Mouse (Mus musculus) spleen, postnatal 14 days (tissue): ENCODE data around the gene 0610010F05Rik.

Experiments used
- DNase-seq, 2 experiments: peaks; one replicate each; pipeline ENCODE4 v3.0.0; 2021 to 2022; ENCODE audit warnings: low spot score in 2 of 2

0610010F05Rik gene

DNA sequence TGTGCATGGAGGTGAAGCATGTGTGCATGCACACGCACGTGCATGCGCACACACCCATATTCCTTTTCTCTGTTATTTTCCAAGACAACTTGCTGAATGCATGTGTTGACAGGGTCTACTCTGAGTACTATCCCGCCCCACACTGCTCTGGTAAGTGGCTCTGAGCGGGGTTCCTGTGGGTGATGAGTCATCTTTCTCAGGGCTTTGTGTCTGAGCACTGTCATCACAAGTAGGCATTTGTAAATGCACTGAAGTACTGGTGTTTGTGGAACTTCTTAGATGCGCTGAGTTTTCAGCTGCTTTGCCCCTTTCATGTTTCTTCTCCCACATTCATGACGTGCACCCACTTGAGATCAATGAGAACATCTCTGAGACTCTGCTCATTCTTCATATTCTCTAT, 63.3 kb downstream of the 0610010F05Rik start:
- no peak for DNase-seq

DNA sequence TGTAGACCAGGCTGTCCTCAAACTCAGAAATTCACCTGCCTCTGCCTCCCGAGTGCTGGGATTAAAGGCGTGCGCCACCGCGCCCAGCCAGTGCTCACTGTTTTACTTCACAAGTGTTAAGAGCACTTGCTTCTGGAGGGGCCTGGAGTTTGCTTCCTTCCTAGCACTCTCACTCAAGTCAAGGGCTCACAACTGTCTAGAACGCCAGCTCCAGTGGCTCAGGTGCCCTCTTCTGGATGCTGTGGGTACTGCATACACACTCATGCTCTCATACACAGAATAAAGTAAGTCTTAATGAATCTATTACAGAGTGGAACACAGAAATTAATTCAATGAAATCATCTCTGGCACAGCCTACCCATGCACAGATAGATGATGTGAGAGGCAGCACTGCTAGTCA, 67.7 kb downstream of the 0610010F05Rik start:
- peak; percentile 38 to 67 for DNase-seq

- DNase-seq = no peak
Measured at GRCm38 (mm10) chr11:23557039-23557630, 76.3 kb downstream of the 0610010F05Rik start.

GRCm38 (mm10) chr11:23537446-23537845, 96.0 kb downstream of the 0610010F05Rik start:
- DNase-seq = no peak

DNA sequence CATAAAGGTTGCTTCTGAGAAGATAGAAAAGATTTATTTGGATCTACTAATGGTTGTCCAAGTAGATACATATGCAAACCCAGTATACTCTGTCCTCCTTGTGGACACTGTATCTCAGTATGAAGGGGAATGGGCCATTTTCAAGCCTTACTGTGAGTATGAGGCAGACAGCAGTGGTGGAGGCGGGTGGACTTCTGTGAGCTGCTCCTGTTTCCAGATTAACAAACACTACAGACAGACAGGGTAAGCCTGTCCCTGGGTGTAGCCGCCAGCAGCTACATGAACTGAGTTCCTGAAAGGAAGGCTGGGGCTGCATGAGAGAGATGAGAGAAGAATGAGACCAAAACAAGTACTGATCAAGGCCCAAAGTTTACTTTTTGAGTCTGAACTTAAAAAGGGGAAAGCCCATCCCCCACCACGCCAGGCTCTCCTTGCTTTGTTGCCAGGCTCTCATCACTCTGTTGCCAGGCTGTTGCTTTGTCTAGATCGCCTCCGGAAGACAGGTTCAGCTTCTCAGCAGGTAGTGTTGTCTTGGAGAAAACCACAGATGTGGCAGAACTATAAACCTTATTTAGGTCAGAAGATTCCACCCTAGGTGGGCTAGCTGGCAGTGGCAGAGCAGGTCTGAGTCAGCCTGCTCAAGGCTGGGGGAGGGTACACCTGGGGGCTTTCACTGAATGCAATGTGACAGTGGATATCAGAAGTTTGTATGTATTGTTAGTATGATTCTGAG, 112.8 kb downstream of the 0610010F05Rik start, which contains the start of gene 1700093K21Rik:
1700093K21Rik (minus strand) TSS at position 683 of the 733 bp plus-strand sequence.
- no peak for DNase-seq

DNA sequence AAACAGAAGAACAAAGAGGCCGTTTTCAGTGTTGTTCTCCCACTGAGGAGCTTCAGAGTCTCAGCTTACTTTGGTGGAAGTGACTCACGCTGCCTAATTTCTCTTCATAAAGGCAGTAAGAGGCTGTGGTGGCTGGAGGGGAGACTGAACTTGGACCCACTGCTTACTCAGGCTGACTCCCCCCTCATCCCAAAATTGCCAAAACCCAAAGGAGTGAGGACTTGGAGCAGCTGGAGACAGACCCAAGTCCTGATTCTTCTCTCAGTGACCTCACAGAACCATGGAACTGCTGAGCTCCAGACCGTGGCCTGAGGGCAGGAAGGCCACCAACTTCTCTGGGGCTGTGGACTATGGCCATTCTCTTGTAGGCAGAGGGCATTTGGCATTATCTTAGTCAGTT, 114.5 kb downstream of the 0610010F05Rik start:
- DNase-seq = no peak

GRCm38 (mm10) chr11:23515315-23515714, 118.1 kb downstream of the 0610010F05Rik start:
- no peak for DNase-seq
